Mouse (Mus musculus): Measurements from ENCODE around the gene Ak2. TPM values are rescaled to one million over a fixed set of nuclear protein-coding genes. Genes with fewer than 3 reads are reported as not detected.

The Ak2 gene
- total RNA-seq, 2 experiments from 2014 or later: 24.3 to 27.2 TPM

DNA sequence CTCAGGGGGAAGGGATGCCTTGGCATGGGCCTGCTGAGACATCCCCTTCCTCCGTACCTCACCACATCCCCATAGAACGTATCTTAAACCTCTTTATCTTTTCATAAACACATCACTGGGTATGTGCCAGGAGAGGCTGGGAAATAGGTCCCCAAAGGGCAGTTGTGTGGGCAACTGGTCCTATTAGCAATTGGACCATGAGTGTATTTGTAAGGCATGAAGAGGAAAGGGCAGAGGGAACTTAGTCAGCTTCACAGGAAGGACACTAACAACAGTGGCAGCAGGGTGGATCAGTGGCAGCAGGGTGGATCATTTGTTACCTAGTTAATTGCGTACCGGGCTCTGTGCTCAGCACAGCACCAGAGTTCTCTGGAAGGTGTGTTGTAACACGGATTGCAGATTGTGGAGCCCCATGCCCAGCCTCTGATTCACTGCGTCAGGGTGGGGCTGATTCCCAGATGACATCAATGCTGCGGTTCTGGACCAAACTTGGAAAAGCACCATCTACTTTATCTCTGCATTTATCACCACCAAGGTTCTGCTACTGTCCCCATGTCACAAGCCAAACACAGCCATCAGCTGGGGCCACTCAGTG, 44.2 kb downstream of the Ak2 start:
- DNase-seq (ENCODE audit: low spot score in 2 of 2): no peak

DNA sequence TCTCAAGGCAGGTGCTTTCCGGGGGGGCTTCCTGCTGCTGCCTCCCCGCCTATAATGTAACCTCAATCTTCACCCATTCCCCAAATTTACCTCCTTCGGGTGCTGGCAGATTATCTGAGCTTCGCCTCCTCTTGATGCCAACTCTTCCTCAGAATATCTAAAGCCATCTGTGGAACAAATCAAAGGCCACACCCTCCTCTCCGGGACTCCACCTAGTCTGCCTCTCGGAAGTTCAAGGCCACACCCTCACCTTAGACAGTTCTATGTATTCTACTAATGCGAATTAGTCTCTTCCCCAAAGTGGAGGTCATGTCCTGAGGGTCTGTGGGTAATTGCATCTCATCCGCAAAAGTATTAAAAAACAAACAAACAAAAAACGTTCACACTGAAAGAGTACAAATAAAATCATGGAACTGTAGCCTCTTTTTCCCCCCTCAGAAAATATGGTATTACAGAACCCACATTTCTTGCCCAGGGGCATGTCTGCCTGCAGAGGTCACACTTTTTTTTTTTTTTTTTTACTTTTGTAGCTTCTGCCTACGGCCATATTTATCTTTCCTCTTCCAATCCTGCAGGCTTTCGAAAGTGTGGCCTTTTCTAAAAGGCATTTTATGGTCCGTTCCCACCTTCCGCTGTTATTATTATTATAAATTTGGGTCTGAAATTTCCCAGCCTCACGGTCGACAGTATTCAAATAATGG, 56.1 kb downstream of the Ak2 start:
- DNase-seq (ENCODE audit: low spot score in 2 of 2): no peak

DNA sequence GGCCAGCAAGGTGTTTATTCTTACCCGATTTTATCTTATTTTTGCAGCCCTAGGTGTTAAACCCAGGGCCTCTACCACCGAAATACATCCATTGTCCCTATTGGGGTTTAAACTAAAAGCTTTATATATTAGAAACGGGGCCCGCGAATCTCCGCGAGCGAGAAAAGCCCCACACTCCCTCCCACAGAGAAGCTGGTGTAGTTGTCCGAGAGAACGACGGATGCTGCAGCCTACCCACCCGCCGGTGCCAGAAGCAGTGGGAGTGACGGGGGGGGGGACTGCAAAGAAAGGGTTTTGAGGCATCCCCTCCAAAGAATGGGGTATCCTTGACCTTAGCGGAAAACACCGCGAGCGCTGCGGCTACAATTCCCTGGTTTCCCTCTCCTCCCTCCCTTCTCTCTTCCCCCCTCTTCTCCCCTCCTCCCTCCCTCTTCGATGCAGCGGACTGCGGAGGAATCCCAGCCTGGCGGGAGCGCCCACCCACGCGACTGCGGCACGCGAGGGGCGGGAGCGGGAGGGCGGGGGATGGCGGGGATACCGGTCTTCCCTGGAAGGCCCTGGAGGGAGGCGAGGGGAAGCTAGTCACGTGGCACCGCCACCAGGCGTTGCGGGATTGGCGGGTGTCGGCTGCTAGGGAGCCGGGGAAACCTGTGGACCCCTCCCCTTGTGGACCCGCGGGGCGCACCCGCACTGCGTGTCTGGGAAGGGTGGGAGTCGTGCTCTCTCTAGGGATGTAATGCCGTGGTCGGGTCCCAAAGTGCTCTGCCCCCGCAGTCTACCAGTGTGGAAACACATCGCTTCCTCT, 56.9 kb downstream of the Ak2 start:
- peak; percentile 81 to 88 for DNase-seq (ENCODE audit: low spot score in 2 of 2)

DNA sequence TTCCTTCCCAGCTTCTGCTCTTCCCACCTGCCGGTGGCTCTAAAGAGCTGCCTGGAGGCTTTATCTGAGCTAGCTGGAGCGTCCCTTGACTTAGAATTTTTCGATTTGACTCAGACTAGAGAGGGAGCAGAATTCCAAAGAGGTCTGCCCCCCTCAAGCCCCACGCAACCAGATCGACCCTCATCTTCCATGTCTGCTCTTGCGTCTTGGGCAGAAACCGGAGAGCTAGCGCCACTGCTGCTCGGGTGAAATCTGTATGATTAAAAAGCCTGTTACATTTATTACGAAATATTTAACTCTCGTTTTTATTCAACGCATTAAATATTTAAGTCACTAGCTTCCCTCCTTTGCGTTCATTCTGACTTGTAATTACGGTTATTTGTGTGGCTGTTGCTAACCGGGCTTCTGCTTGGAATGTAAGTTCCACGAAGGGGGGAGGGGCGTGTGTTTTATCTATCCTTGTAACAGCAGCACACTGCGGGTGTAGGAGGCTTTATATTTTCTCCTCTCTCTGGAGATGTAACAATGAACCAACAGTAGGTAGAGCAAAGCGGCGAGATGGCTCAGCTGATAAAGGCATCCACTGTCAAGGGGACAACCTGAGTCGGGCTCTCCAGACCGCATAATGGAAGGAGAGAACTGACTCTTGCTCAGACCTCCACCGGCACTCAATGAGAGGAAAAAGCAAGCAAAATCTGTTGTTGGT, 57.7 kb downstream of the Ak2 start:
- peak; percentile 48 to 58 for DNase-seq (ENCODE audit: low spot score in 2 of 2)

DNA sequence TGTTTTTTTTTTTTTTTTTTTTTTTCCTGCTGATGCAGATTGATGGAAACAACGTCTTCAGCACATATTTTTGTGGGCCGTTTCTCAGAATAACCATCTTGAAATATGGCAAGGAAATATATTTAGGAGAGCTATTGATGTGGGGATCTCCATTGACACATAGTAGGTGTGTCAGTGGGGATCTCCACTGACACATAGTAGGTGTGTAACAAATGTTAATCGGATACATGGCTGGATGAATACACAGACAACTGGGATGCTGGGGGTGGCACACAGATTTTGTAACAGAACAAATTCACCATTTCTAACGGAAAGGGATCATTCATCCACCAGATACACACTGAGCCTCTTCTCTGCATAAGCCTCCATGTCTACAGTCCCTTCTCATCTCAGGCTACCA, 58.6 kb downstream of the Ak2 start:
- no peak for DNase-seq (ENCODE audit: low spot score in 2 of 2)

DNA sequence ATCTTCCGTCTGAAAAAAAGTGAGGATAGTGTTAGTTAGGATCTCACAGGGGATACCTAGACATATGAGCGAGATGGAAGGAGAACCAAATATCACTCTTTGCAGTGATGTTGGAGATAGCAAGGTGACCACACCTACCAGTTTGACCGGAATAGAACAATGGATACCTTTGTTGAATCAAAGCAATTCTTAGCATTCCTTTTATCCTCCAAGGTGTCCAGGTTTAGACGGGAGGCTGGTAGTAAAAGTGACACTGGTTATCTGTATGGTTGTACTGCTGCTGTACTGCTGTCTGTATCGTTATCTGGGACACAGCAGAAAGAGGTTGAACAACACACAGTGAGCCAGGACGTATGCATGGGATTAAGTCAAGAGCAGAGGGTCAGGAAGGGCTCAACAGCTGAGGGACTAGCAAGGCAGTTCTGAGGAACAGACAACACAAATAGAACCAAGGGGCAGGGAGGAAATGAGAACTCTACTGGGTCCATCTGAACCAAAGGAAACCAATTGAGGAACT, 59.2 kb downstream of the Ak2 start:
- no peak for DNase-seq (ENCODE audit: low spot score in 2 of 2)

DNA sequence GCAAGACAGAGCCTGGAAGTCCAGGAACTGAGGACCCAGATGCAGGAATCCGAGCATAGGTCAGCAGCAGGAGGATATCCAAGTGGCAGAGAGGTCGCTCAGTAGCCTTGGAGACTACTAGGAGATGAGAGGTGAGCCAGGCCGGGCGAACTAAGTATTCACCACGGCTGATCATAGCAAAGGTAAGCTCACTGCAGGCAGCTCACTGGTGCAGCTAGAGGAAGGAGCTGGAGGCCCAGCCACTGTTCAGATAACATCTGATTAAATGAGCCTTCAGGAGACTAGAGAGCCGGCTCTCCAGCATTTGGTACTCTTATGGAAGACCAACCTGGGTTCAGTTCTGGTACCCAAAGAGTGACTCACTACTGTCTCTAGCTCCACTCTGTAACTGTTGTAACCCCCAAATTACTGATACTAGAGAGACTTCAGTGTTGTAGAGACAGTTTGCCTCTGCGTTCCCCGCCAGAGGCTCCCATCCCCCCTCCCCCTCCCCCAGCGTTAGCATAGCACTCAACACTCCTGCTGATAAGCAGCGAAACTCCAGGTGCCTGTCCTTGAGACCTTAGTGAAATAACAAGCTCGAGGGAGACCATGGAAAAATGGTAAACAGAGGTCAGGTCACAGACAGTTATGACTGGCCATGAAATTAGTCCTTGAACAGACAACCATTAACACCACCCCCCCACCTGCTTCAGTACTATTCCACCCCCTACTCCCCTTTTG, 59.9 kb downstream of the Ak2 start:
- DNase-seq (ENCODE audit: low spot score in 2 of 2): no peak

DNA sequence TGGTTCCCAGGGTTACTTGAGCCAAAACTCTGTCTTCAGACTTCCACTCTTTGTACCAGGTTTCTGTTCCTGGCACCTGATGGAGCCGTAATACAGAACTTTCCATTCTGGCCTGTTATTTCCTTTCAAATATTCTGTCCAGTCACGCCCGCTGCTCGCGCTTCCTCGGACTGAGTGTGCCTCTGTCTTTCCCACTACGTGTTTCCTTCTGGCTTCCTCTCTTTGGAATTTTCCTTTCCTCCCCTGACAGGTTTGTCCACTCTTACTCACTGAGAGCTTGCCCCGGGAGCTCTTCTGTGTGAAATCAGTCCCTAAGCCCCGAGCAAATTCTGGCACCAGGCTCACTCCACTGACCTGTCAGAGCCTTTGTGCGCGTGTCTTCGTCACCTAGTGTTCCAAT, 63.0 kb downstream of the Ak2 start:
- no peak for DNase-seq (ENCODE audit: low spot score in 2 of 2)

DNA sequence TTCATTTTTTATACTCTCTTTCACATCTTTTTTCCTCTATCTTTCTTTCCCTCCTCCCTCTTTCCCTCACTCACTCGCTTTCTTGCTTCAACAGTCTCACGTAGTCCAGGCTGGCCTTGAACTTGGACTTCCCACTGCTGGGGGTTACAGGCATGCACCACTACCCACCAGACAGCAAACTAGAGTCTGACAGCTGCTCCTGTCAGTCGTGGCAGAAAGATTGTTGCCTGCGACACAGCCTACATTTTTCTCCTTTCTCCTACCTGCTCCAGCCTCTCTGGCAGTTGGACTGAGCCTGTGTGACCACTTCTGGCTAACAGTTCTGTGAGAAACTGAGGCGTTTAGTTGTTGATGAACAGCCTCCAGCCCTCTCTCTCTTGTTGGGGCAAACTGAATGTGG, 63.8 kb downstream of the Ak2 start:
- no peak for DNase-seq (ENCODE audit: low spot score in 2 of 2)

DNA sequence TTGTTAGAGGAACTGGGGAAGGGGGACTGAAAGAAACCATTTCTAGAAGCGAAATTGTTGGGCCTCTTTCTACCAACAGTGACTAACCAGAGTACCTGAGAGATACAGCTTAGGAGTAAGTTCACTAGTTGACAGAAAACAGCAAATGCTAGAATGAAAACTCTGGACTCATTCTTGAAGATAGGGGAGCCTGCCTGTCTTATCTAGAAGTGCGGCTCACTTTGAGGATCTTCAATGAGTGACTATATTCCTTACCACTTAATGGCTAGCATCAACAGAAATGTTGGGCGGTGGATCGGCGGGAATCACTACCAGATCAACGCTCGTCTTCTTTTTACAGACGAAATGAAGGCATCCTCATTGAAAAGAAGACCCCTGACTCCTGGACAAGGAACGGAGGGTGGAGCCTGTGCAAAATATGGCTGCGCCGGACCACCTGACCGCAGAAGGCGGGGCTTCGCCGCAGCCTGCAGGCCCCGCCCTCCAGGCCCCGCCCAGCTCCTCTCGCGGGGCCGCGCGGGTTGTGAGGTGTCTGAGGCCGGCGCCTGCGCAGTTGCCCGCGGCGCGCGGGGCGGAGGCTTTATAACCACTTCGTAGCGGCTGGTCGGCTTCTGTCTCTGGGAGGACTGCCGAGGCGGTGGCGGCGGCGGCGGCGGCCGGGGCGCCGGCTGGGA, 65.9 kb downstream of the Ak2 start:
- peak; percentile 92 to 96 for DNase-seq (ENCODE audit: low spot score in 2 of 2)

DNA sequence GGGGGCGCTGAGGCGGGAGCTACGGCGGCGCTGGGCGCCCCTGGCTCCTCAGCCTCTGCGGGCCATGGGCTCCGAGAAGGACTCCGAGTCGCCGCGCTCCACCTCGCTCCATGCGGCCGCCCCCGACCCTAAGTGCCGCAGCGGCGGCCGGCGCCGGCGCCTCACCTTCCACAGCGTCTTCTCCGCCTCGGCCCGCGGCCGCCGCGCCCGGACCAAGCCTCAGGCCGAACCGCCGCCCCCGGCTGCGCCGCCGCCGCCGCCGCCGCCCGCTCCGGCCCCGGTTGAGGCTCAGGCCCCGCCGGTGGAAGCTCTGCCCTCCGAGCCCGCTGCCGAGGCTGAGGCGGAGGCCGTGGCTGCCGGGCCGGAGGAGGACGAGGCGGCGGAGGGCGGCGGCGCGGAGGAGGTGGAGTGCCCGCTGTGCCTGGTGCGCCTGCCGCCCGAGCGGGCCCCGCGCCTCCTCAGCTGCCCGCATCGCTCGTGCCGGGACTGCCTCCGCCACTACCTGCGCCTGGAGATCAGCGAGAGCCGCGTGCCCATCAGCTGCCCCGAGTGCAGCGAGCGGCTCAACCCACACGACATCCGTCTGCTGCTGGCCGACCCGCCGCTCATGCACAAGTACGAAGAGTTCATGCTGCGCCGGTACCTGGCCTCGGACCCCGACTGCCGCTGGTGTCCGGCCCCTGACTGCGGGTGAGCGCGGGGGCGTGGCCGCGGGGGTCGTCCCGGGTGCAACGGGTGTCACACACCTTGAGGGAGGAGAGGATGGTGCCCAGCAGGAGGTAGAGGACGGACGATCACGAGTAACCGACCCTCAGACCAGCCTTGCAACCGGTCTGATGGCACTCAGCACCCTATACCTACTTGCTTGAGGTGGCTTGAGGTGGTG, 66.7 kb downstream of the Ak2 start, which contains the start of gene Rnf19b:
TSS of gene Rnf19b (plus strand) at position 65 of the 886 bp plus-strand sequence.
- DNase-seq (ENCODE audit: low spot score in 2 of 2): peak; percentile 45

DNA sequence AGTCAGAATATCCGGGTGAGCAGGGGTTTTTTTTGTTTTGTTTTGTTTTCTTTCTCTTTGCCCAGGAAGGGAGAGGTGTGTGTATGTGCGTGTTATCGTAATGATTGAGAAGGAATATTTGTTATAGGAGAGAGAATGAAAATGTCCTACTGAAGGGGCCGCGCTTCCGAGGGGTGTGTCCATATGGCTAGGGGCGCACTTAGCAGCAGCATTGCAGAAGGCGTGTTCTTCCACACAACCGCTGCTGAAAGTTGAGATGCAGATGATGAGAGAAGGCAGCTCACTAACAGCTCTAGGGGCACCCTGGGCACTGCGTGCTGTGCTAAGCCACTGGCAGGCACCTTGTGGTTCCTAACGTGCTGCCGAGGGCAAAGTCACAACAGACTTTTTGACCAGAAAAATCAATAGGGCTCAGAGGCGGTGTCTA, 67.4 kb downstream of the Ak2 start:
- peak in 1 of 2 experiments; percentile 5 for DNase-seq (ENCODE audit: low spot score in 2 of 2)

DNA sequence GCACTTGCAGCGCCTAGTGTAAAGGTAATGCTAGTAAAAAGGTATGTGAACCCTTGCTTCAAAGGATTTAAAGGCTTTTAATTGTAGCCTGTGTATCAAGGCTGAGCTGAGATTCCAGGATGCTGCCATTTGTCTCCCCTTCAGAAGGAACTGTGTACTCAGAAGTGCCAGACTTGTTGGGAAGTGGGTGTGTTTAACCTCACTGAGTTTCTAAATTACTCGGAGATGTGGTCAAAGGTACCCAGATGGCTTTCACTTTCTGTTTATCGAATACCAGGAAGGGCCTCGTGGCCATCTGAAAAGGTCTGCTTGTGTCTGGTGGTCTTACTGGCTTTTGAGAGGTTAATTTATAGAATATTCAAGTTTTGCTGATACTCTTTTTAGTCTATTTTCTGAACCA, 68.2 kb downstream of the Ak2 start:
- no peak for DNase-seq (ENCODE audit: low spot score in 2 of 2)

Other genes starting within 250 kb of the Ak2 start
- under 1 TPM; 0.28 to 0.37 TPM for gene A3galt2, start 236.6 kb upstream of the Ak2 start, total RNA-seq (2021)
- gene Zfp362, start 185.9 kb upstream of the Ak2 start, total RNA-seq (2021): 10 to 100 TPM; 23.6 to 27.3 TPM
- 10 to 100 TPM; 17.8 to 19.1 TPM for gene Trim62, start 108.4 kb upstream of the Ak2 start, total RNA-seq (2021)
- gene Azin2, start 29.5 kb upstream of the Ak2 start, total RNA-seq (2021): 10 to 100 TPM; 45.4 to 47.6 TPM
- gene Rnf19b, start 66.3 kb downstream of the Ak2 start, total RNA-seq (2021): 10 to 100 TPM; 54.7 to 59.3 TPM
- gene Tmem54, start 113.6 kb downstream of the Ak2 start, total RNA-seq (2021): not detected
- 100 to 1,000 TPM; 684 to 738 TPM for gene Hpca, start 130.1 kb downstream of the Ak2 start, total RNA-seq (2021)
- 10 to 100 TPM; 55.0 to 63.3 TPM for gene Fndc5, start 145.0 kb downstream of the Ak2 start, total RNA-seq (2021)
- gene S100pbp, start 197.8 kb downstream of the Ak2 start, total RNA-seq (2021): 10 to 100 TPM; 37.1 to 38.3 TPM
- gene Yars, start 197.8 kb downstream of the Ak2 start, total RNA-seq (2021): 100 to 1,000 TPM in 1 of 2 experiments, 10 to 100 TPM in 1; 83.9 to 102 TPM

Data from left cerebral cortex, adult 18-20 months (tissue).